Mouse (Mus musculus): Measurements from ENCODE around the gene Hoxd10.

- TF ChIP-seq CTCF (conservative IDR thresholded peaks at IDR 0.05; ENCODE audit: low read length): no peak
- no peak for TF ChIP-seq POU5F1 (IDR thresholded peaks at IDR 0.05; ENCODE audit: borderline replicate concordance, low read length)
Observed at GRCm38 (mm10) chr2:74689574-74690337, 2.0 kb upstream of the Hoxd10 start.

Measured in E14TG2a.4 (cell line).